Mouse (Mus musculus) right cerebral cortex, adult 2 months (tissue): Measurements from ENCODE around the gene Gpd2.
A peak's percentile ranks its signal among the peaks of the same experiment; 100 is the strongest.

Experiments used
- DNase-seq, 2 experiments: peaks; one replicate each; pipeline ENCODE4 v3.0.0; 2021 to 2022; ENCODE audit warnings: low spot score in 2 of 2

Gene Gpd2

GRCm38 (mm10) chr2:57387816-57388215 lies 150.4 kb downstream of the Gpd2 start:
- DNase-seq: peak in 1 of 2 experiments; percentile 13

DNA sequence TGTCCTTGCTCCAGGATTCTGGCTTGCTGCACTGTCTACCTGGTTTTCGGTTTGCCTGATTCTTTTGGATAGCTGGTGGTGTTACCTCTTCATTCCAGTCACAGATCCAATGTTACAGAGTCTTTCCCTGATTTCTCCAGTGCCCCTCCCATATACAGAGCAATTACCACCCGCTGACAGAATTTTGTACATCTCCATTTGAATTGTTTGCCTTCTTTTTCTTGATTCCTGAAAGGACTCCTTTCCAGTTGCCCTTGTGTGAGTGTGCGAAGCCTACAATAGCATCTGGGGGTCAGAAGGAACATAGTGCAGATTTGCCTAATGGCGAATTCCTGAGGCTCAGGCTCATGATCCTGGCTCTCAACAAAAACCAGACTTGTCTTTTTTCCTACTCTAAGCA lies 157.6 kb downstream of the Gpd2 start:
- no peak for DNase-seq

- no peak for DNase-seq
These were observed 158.6 kb downstream of the Gpd2 start for GRCm38 (mm10) chr2:57396061-57396460.

DNA sequence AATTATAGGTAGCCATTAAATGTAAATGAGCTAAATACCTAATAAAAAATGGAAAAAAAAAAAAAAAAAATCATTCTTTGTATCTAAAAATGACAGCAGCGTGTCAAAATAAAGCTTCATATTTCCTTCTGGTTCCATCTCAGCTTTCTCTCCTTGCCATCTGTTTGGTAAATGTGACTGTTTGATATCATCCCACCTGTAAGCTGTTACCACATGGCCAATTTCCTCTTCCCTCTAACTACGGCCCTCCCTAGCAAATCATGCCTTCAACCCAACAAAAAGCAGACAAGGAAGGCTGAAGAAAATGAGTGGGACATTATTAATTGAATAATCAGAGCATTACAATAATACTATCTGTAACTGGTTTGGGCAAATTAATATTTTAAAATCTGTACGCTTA lies 160.3 kb downstream of the Gpd2 start:
- DNase-seq: no peak

- no peak for DNase-seq
These were observed 170.1 kb downstream of the Gpd2 start for GRCm38 (mm10) chr2:57407414-57408019.

DNA sequence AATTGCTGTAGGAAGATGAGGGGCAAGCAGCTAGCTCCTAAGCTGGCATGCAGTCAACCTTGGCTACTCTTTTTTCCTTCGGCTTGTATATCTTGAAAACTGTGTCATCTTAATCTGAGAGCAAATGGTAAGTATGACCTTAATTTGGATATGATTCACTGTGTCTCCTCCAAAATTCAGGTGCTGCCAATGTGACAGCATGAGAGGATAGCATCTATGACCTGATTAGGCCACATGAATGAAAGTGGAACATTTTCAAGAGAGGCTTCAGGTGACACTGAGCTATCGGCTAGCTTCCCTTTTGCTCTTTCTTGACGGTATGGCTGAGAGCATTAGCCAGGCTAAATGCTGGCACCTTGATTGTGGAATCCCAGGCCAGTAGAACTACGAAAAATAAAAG lies 171.0 kb downstream of the Gpd2 start:
- no peak for DNase-seq

DNA sequence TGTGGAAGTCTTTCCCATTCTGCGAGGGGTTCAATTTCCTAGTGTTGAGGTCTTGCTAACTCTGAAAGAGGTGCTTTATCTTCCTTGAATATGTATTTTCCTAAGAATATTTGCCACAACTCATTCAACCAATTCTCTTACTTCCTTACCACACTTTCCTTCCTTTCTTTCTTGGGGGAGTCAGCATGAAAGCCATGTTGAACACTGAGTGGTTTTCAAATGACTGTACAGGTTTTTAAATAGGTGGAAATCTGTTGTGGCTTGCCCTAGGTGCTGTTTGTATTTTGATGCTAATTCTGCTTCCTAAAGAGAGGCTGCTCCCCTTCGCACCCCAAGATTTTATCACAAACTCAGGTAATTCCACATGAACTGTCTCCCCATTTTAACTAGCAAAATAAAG lies 174.1 kb downstream of the Gpd2 start:
- DNase-seq: no peak

GRCm38 (mm10) chr2:57414550-57415160 lies 177.2 kb downstream of the Gpd2 start:
- no peak for DNase-seq

DNA sequence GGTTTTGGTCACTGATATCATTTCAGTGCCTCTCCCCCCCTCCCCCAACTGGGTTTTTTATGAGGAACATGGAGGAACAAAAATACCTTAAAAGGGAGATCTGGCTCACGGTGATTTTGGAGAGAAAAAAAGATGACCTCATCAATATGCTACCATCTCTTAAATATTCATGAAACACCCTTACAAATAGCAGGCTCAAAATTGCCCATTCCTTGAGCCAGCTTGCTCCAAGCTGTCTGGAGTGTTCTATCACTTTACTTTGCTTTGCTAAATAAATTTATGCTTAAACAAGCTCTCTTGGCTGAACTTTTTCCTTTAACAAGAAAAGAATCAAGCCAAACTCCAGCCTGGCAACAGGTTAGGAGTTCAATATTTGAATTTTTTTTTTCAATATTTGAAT lies 179.3 kb downstream of the Gpd2 start:
- DNase-seq: no peak
